Comparison of ENCODE assay signal across 9 mouse cellular contexts in the genomic region with DNA sequence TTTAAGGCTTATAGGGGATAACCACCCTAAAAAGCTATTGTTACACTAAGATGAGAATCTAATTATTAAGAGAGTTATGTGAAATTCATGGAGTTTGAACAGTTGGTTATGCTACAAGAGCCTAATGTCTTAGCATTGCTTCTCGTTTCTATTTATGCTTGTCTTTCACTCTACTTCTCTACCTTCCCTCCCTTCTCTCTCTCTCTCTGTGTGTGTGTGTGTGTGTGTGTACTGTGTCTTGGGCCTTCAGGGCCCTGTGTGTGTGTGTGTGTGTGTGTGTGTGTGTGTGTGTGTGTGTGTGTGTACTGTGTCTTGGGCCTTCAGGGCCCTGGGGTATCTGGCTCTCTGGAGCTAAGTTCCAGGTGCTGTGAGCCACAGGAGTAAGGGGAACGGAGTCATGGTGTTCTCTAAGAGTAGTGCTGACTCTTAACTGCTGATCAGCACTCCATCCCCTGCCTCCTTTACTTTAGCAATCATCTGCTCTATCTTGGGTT. TPM values are rescaled to one million over a fixed set of nuclear protein-coding genes. Genes with fewer than 3 reads are reported as not detected.
DNase-seq lines count a peak whose midpoint lies in the region; ATAC-seq lines count a peak whose summit lies in the region.
"Had no signal": no experiment of that assay in that cellular context is flagged by ENCODE, and none has a peak within 500 bp of the region (broad histone marks: within the 10 kb centered on the region; RNA-seq: fewer than 3 reads in every experiment).

No protein-coding gene starts in this region.

- DNase-seq in midbrain, embryonic 11.5 days (ENCODE audit: low spot score, missing footprints), result peak; percentile 91
- DNase-seq in midbrain, embryonic 10.5 days (ENCODE audit: low spot score), result no peak
- DNase-seq in adrenal gland, postnatal 10 days, result no peak
- no peak for DNase-seq in heart, postnatal 14 days
- DNase-seq: liver had no signal

- H3K4me2 ChIP-seq in midbrain, embryonic 11.5 days, result no peak overlapping the region
- no peak overlapping the region for H3K4me2 ChIP-seq in forebrain, embryonic 13.5 days
- H3K4me2 ChIP-seq in hindbrain, embryonic 15.5 days, result no peak overlapping the region
- H3K4me2 ChIP-seq in neural tube, embryonic 13.5 days, result no peak overlapping the region

- H3K9me3 ChIP-seq in midbrain, embryonic 11.5 days (ENCODE audit: control insufficient read depth, low read length), result no peaks in the 10 kb centered on the region
- no peaks in the 10 kb centered on the region for H3K9me3 ChIP-seq in midbrain, embryonic 10.5 days (replicated peaks)
- H3K9me3 ChIP-seq in forebrain, embryonic 13.5 days (replicated peaks), result no peaks in the 10 kb centered on the region
- H3K9me3 ChIP-seq in hindbrain, embryonic 15.5 days, result no peaks in the 10 kb centered on the region
- H3K9me3 ChIP-seq in neural tube, embryonic 13.5 days, result no peaks in the 10 kb centered on the region
- H3K9me3 ChIP-seq: heart, embryonic 10.5 days had no signal

- 67% methylated on average over 2 of the region's 2 CpGs for WGBS in midbrain, embryonic 11.5 days
- WGBS in midbrain, embryonic 10.5 days, result 72% methylated on average over 2 of the region's 2 CpGs
- 74% methylated on average over 2 of the region's 2 CpGs for WGBS in forebrain, embryonic 13.5 days
- 68% methylated on average over 2 of the region's 2 CpGs for WGBS in hindbrain, embryonic 15.5 days
- 70% methylated on average over 2 of the region's 2 CpGs for WGBS in neural tube, embryonic 13.5 days

- intact Hi-C loops in heart, postnatal 14 days (cut with DNase I), result no loop called here

- H3K27me3 ChIP-seq in midbrain, embryonic 11.5 days (ENCODE audit: control insufficient read depth, insufficient read depth, low read length), result no peaks in the 10 kb centered on the region
- no peaks in the 10 kb centered on the region for H3K27me3 ChIP-seq in midbrain, embryonic 10.5 days (ENCODE audit: low read depth, poor library complexity, severe bottlenecking)
- no peaks in the 10 kb centered on the region for H3K27me3 ChIP-seq in forebrain, embryonic 13.5 days
- no peaks in the 10 kb centered on the region for H3K27me3 ChIP-seq in hindbrain, embryonic 15.5 days
- no peaks in the 10 kb centered on the region for H3K27me3 ChIP-seq in neural tube, embryonic 13.5 days

- no peak overlapping the region for H3K9ac ChIP-seq in midbrain, embryonic 11.5 days (ENCODE audit: low read length)
- H3K9ac ChIP-seq in forebrain, embryonic 13.5 days, result no peak overlapping the region
- H3K9ac ChIP-seq in hindbrain, embryonic 15.5 days, result no peak overlapping the region
- peak overlapping the region; percentile 41; the same call in 1 of the 2 replicates for H3K9ac ChIP-seq in neural tube, embryonic 13.5 days

- no peak overlapping the region for H3K27ac ChIP-seq in midbrain, embryonic 11.5 days (ENCODE audit: low read depth, low read length)
- no peak overlapping the region; the same call in 1 of the 2 replicates for H3K27ac ChIP-seq in midbrain, embryonic 10.5 days (replicated peaks)
- H3K27ac ChIP-seq in forebrain, embryonic 13.5 days, result no peak overlapping the region
- no peak overlapping the region for H3K27ac ChIP-seq in hindbrain, embryonic 15.5 days (replicated peaks)
- H3K27ac ChIP-seq in neural tube, embryonic 13.5 days (replicated peaks), result no peak overlapping the region
- H3K27ac ChIP-seq: heart, embryonic 10.5 days had no signal

- H3K36me3 ChIP-seq in midbrain, embryonic 11.5 days (ENCODE audit: control insufficient read depth, insufficient read depth, low read length), result no peaks in the 10 kb centered on the region; the same call in 1 of the 2 replicates
- H3K36me3 ChIP-seq in midbrain, embryonic 10.5 days, result peaks cover 16% of the 10 kb centered on the region
- peaks cover 10% of the 10 kb centered on the region; the same call in 1 of the 2 replicates for H3K36me3 ChIP-seq in forebrain, embryonic 13.5 days (ENCODE audit: poor library complexity, severe bottlenecking)
- H3K36me3 ChIP-seq in hindbrain, embryonic 15.5 days, result no peaks in the 10 kb centered on the region
- peaks cover 11% of the 10 kb centered on the region; the same call in 1 of the 2 replicates for H3K36me3 ChIP-seq in neural tube, embryonic 13.5 days

- H3K4me1 ChIP-seq in midbrain, embryonic 11.5 days (ENCODE audit: control insufficient read depth, insufficient read depth, low read length), result no peaks in the 10 kb centered on the region
- peaks cover 13% of the 10 kb centered on the region for H3K4me1 ChIP-seq in midbrain, embryonic 10.5 days
- H3K4me1 ChIP-seq in forebrain, embryonic 13.5 days, result peaks cover 8% of the 10 kb centered on the region; the same call in 1 of the 2 replicates
- H3K4me1 ChIP-seq in hindbrain, embryonic 15.5 days (replicated peaks), result peaks cover 6% of the 10 kb centered on the region
- H3K4me1 ChIP-seq in neural tube, embryonic 13.5 days (replicated peaks), result peaks cover 8% of the 10 kb centered on the region
- H3K4me1 ChIP-seq: heart, embryonic 10.5 days had no signal

- ATAC-seq in midbrain, embryonic 11.5 days (ENCODE audit: low FRiP score), result peak; percentile 72
- ATAC-seq in forebrain, embryonic 13.5 days, result peak; percentile 59
- peak; percentile 63; the same call in 1 of the 2 replicates for ATAC-seq in hindbrain, embryonic 15.5 days (ENCODE audit: low FRiP score, low read depth)
- peak; percentile 65; the same call in 1 of the 2 replicates for ATAC-seq in neural tube, embryonic 13.5 days (ENCODE audit: low read depth)

- H3K4me3 ChIP-seq in midbrain, embryonic 11.5 days (ENCODE audit: low read depth, low read length), result no peak overlapping the region
- no peak overlapping the region for H3K4me3 ChIP-seq in midbrain, embryonic 10.5 days
- no peak overlapping the region for H3K4me3 ChIP-seq in forebrain, embryonic 13.5 days
- H3K4me3 ChIP-seq in hindbrain, embryonic 15.5 days, result no peak overlapping the region
- H3K4me3 ChIP-seq in neural tube, embryonic 13.5 days, result no peak overlapping the region
- H3K4me3 ChIP-seq: heart, embryonic 10.5 days had no signal

RNA-seq across cellular contexts. Expression of a gene that starts 6.9 kb away (rescaled TPM):
- polyA plus RNA-seq in midbrain, embryonic 11.5 days (2014; fragmentation: Nextera tagmentation; extraction: Ambion mirVana), result 10.5 and 11.8 TPM in 2 replicates
- polyA plus RNA-seq in midbrain, embryonic 10.5 days (2016; fragmentation: Nextera tagmentation; extraction: Ambion mirVana), result 11.3 and 14.0 TPM in 2 replicates
- polyA plus RNA-seq in forebrain, embryonic 13.5 days (2015; fragmentation: Nextera tagmentation; extraction: Ambion mirVana), result 6.6 and 7.4 TPM in 2 replicates
- polyA plus RNA-seq in hindbrain, embryonic 15.5 days (2015; fragmentation: Nextera tagmentation; extraction: Ambion mirVana), result 4.3 and 4.4 TPM in 2 replicates
- polyA plus RNA-seq in neural tube, embryonic 13.5 days (2015; fragmentation: Nextera tagmentation; extraction: Ambion mirVana), result 4.2 and 5.9 TPM in 2 replicates
- 1 to 10 TPM; 9.1 to 9.3 TPM for total RNA-seq in adrenal gland, postnatal 10 days (2021)
- 1 to 10 TPM; 4.6 to 7.2 TPM for total RNA-seq in heart, postnatal 14 days (2021)

RNA-seq across cellular contexts. Expression of a gene that starts 29.0 kb away (rescaled TPM):
- polyA plus RNA-seq in midbrain, embryonic 11.5 days (2014; fragmentation: Nextera tagmentation; extraction: Ambion mirVana), result 37.8 and 39.8 TPM in 2 replicates
- polyA plus RNA-seq in midbrain, embryonic 10.5 days (2016; fragmentation: Nextera tagmentation; extraction: Ambion mirVana), result 29.8 and 31.7 TPM in 2 replicates
- 32.1 and 34.1 TPM in 2 replicates for polyA plus RNA-seq in forebrain, embryonic 13.5 days (2015; fragmentation: Nextera tagmentation; extraction: Ambion mirVana)
- 38.2 and 38.6 TPM in 2 replicates for polyA plus RNA-seq in hindbrain, embryonic 15.5 days (2015; fragmentation: Nextera tagmentation; extraction: Ambion mirVana)
- polyA plus RNA-seq in neural tube, embryonic 13.5 days (2015; fragmentation: Nextera tagmentation; extraction: Ambion mirVana), result 36.9 and 38.7 TPM in 2 replicates
- 10 to 100 TPM; 16.7 to 21.6 TPM for total RNA-seq in adrenal gland, postnatal 10 days (2021)
- 10 to 100 TPM; 10.2 to 12.5 TPM for total RNA-seq in heart, postnatal 14 days (2021)

RNA-seq across cellular contexts. Expression of a gene that starts 48.3 kb away (rescaled TPM):
- polyA plus RNA-seq in midbrain, embryonic 11.5 days (2014; fragmentation: Nextera tagmentation; extraction: Ambion mirVana), result 1.2 and 1.4 TPM in 2 replicates
- 0.54 and 0.72 TPM in 2 replicates for polyA plus RNA-seq in midbrain, embryonic 10.5 days (2016; fragmentation: Nextera tagmentation; extraction: Ambion mirVana)
- 0.15 and 0.43 TPM in 2 replicates for polyA plus RNA-seq in forebrain, embryonic 13.5 days (2015; fragmentation: Nextera tagmentation; extraction: Ambion mirVana)
- 0.44 and 0.63 TPM in 2 replicates for polyA plus RNA-seq in hindbrain, embryonic 15.5 days (2015; fragmentation: Nextera tagmentation; extraction: Ambion mirVana)
- polyA plus RNA-seq in neural tube, embryonic 13.5 days (2015; fragmentation: Nextera tagmentation; extraction: Ambion mirVana), result 0.62 and 0.81 TPM in 2 replicates
- under 1 TPM; 0.67 to 0.84 TPM for total RNA-seq in adrenal gland, postnatal 10 days (2021)
- total RNA-seq in heart, postnatal 14 days (2021), result under 1 TPM; 0.33 to 0.66 TPM
